Mouse (Mus musculus) kidney, postnatal 0 days (tissue): ENCODE measurements at regions not wholly inside any gene's neighbourhood (a gene's known extent, or its start where the extent isn't known, plus 50 kb on each side); places are given as distances from the start of the nearest gene placed in this dataset.

ENCODE experiments used
- ATAC-seq: fragments of 200-750 bp; cut with Nextera tagmentation; replicated peaks from 2 replicates; pipeline ENCODE4 v1.8.0; 2017; ENCODE audit warnings: low read depth, moderate number of reproducible peaks, moderate TSS enrichment, moderate library complexity; ENCODE audit not compliant: low FRiP score
- DNase-seq: peaks from one replicate; pipeline ENCODE4 v3.0.0-alpha.2; 2016; ENCODE audit warnings: low spot score
- H3K27ac ChIP-seq: fragments of 300-500 bp; sonication (generic); 2 replicates; pipeline ENCODE4 v1.5.1; 2014; ENCODE audit warnings: mild to moderate bottlenecking
- H3K27me3 ChIP-seq: fragments of 300-500 bp; sonication (generic); 2 replicates; pipeline ENCODE4 v1.6.1; 2014; ENCODE audit warnings: low read length, mixed read lengths; ENCODE audit not compliant: insufficient read depth
- H3K36me3 ChIP-seq: fragments of 300-500 bp; sonication (generic); 2 replicates; pipeline ENCODE4 v1.6.1; 2014; ENCODE audit warnings: low read length, mixed read lengths; ENCODE audit not compliant: insufficient read depth
- H3K4me1 ChIP-seq: fragments of 300-500 bp; sonication (generic); replicated peaks from 2 replicates; pipeline ENCODE4 v1.6.1; 2014; ENCODE audit warnings: antibody characterized with exemption, low read length, mixed read lengths; ENCODE audit not compliant: insufficient read depth
- H3K4me2 ChIP-seq: fragments of 300-500 bp; sonication (generic); 2 replicates; pipeline ENCODE4 v1.6.1; 2014; ENCODE audit warnings: mild to moderate bottlenecking, low read length, moderate library complexity, mixed read lengths
- H3K4me3 ChIP-seq: fragments of 300-500 bp; sonication (generic); replicated peaks from 2 replicates; pipeline ENCODE4 v1.5.1; 2014; ENCODE audit warnings: low read depth, low read length
- H3K9ac ChIP-seq: fragments of 300-500 bp; sonication (generic); 2 replicates; pipeline ENCODE4 v1.6.1; 2014; ENCODE audit warnings: low read depth, low read length
- H3K9me3 ChIP-seq: fragments of 300-500 bp; sonication (generic); replicated peaks from 2 replicates; pipeline ENCODE4 v1.6.1; 2016; ENCODE audit warnings: low read length, inconsistent platforms, mixed read lengths
- CTCF ChIP-seq: IDR thresholded peaks from 2 replicates; pipeline ENCODE4 v1.5.1; 2016; ENCODE audit warnings: antibody characterized with exemption, low read depth, mild to moderate bottlenecking, moderate library complexity
- WGBS: fragments of 180-500 bp; shearing (Covaris S2); extraction: QIAGEN DNeasy Blood & Tissue Kit; methylation state at CpG from one replicate; pipeline ENCODE4 v1.1.7; 2014; 5-methylcytosine and 5-hydroxymethylcytosine counted together

GRCm38 (mm10) chr5:146678049-146678774 is 93.2 kb upstream of the Gpr12 start:
- no peak overlapping the region for H3K9ac ChIP-seq
- TF ChIP-seq CTCF = no peak
- H3K36me3 ChIP-seq = no peaks in the 10 kb centered on the region
- 55% methylated on average over 13 of the region's 13 CpGs for WGBS
- no peak overlapping the region for H3K4me2 ChIP-seq
- H3K4me1 ChIP-seq = no peaks in the 10 kb centered on the region
- ATAC-seq (no peak), DNase-seq (no peak)
- H3K27me3 ChIP-seq = no peaks in the 10 kb centered on the region
- no peak overlapping the region for H3K4me3 ChIP-seq
- H3K27ac ChIP-seq = no peak overlapping the region
- no peaks in the 10 kb centered on the region for H3K9me3 ChIP-seq

GRCm38 (mm10) chr5:146677151-146677515 is 92.1 kb upstream of the Gpr12 start:
- Histone ChIP-seq H3K4me1 (no peaks in the 10 kb centered on the region), H3K9ac (no peak overlapping the region), H3K4me2 (no peak overlapping the region), H3K27me3 (no peaks in the 10 kb centered on the region), H3K4me3 (no peak overlapping the region), H3K36me3 (no peaks in the 10 kb centered on the region), H3K27ac (peak overlapping the region; percentile 31; the same call in 1 of the 2 replicates), H3K9me3 (peaks cover 3% of the 10 kb centered on the region; the same call in 1 of the 2 replicates)
- no peak for TF ChIP-seq CTCF
- ATAC-seq = no peak
- WGBS = 63% methylated on average over 8 of the region's 8 CpGs
- no peak for DNase-seq

GRCm38 (mm10) chr5:146676470-146677150 is 91.6 kb upstream of the Gpr12 start:
- peaks cover 3% of the 10 kb centered on the region; the same call in 1 of the 2 replicates for H3K9me3 ChIP-seq
- no peak overlapping the region for H3K4me2 ChIP-seq
- TF ChIP-seq CTCF = no peak
- H3K9ac ChIP-seq = no peak overlapping the region
- DNase-seq = peak; percentile 70
- H3K4me3 ChIP-seq = no peak overlapping the region
- peak overlapping the region; percentile 48; the same call in 1 of the 2 replicates for H3K27ac ChIP-seq
- WGBS = 41% methylated on average over 12 of the region's 12 CpGs
- no peaks in the 10 kb centered on the region for H3K4me1 ChIP-seq
- ATAC-seq = peak; percentile 63; the same call in 1 of the 2 replicates
- no peaks in the 10 kb centered on the region for H3K36me3 ChIP-seq
- H3K27me3 ChIP-seq = no peaks in the 10 kb centered on the region

GRCm38 (mm10) chr5:146675887-146676277 is 90.8 kb upstream of the Gpr12 start:
- ATAC-seq = no peak
- no peak overlapping the region for H3K9ac ChIP-seq
- TF ChIP-seq CTCF = no peak
- H3K4me2 ChIP-seq = no peak overlapping the region
- H3K4me3 ChIP-seq = no peak overlapping the region
- H3K9me3 ChIP-seq = peaks cover 3% of the 10 kb centered on the region; the same call in 1 of the 2 replicates
- no peaks in the 10 kb centered on the region for H3K36me3 ChIP-seq
- H3K27ac ChIP-seq = peak overlapping the region; percentile 48; the same call in 1 of the 2 replicates
- WGBS = 81% methylated on average over 4 of the region's 4 CpGs
- no peaks in the 10 kb centered on the region for H3K27me3 ChIP-seq
- DNase-seq = no peak
- no peaks in the 10 kb centered on the region for H3K4me1 ChIP-seq

GRCm38 (mm10) chr5:146675006-146675886 is 90.2 kb upstream of the Gpr12 start:
- WGBS = 17% methylated on average over 19 of the region's 19 CpGs
- Histone ChIP-seq H3K36me3 (no peaks in the 10 kb centered on the region), H3K4me3 (no peak overlapping the region), H3K27me3 (no peaks in the 10 kb centered on the region), H3K4me1 (no peaks in the 10 kb centered on the region), H3K9me3 (peaks cover 3% of the 10 kb centered on the region; the same call in 1 of the 2 replicates), H3K27ac (peak overlapping the region; percentile 48; the same call in 1 of the 2 replicates), H3K4me2 (no peak overlapping the region), H3K9ac (no peak overlapping the region)
- DNase-seq (peak; percentile 85), ATAC-seq (0 out of 2 replicates have a peak, but pooled peaks have one; percentile 62)
- peak; percentile 83 for TF ChIP-seq CTCF

- ATAC-seq = no peak
- Histone ChIP-seq H3K4me1 (no peaks in the 10 kb centered on the region), H3K9ac (no peak overlapping the region), H3K27ac (no peak overlapping the region), H3K4me2 (no peak overlapping the region), H3K27me3 (no peaks in the 10 kb centered on the region), H3K4me3 (no peak overlapping the region), H3K9me3 (no peaks in the 10 kb centered on the region), H3K36me3 (no peaks in the 10 kb centered on the region)
- no peak for DNase-seq
- no peak for TF ChIP-seq CTCF
- WGBS = 70% methylated on average over 8 of the region's 8 CpGs
Observed at GRCm38 (mm10) chr5:146661751-146662150, 76.7 kb upstream of the Gpr12 start.
